Mouse (Mus musculus): ENCODE data around the gene Ctcfl. TPM values are rescaled to one million over a fixed set of nuclear protein-coding genes. Genes with fewer than 3 reads are reported as not detected.

Ctcfl gene
- polyA plus RNA-seq, 1 experiment from 2014 or later = 0.94 TPM

- Histone ChIP-seq H3K9ac (no peak overlapping the region), H3K27me3 (no peaks in the 10 kb centered on the region), H3K36me3 (no peaks in the 10 kb centered on the region), H3K9me3 (replicated peaks) (no peaks in the 10 kb centered on the region), H3K27ac (peak overlapping the region; percentile 89), H3K4me1 (replicated peaks) (peaks cover 69% of the 10 kb centered on the region), H3K4me3 (no peak overlapping the region), H3K4me2 (no peak overlapping the region)
- no peak; the same call in 1 of the 2 replicates for ATAC-seq (replicated peaks; ENCODE audit: insufficient number of reproducible peaks, insufficient read depth, low FRiP score, low read depth)
- 65% methylated on average over 11 of the region's 11 CpGs for WGBS
Observed at GRCm38 (mm10) chr2:173056882-173057315, 62.4 kb downstream of the Ctcfl start.

GRCm38 (mm10) chr2:173056303-173056881, 62.9 kb downstream of the Ctcfl start:
- Histone ChIP-seq H3K4me3 (no peak overlapping the region), H3K9me3 (replicated peaks) (no peaks in the 10 kb centered on the region), H3K4me1 (replicated peaks) (peaks cover 65% of the 10 kb centered on the region), H3K4me2 (no peak overlapping the region), H3K27ac (no peak overlapping the region), H3K9ac (no peak overlapping the region), H3K36me3 (no peaks in the 10 kb centered on the region), H3K27me3 (no peaks in the 10 kb centered on the region)
- WGBS = 63% methylated on average over 10 of the region's 10 CpGs
- no peak for ATAC-seq (replicated peaks; ENCODE audit: insufficient number of reproducible peaks, insufficient read depth, low FRiP score, low read depth)

GRCm38 (mm10) chr2:173053846-173054245, 65.5 kb downstream of the Ctcfl start:
- H3K36me3 ChIP-seq = no peaks in the 10 kb centered on the region
- H3K27ac ChIP-seq = no peak overlapping the region
- no peak overlapping the region for H3K9ac ChIP-seq
- H3K9me3 ChIP-seq (replicated peaks) = no peaks in the 10 kb centered on the region
- WGBS = 65% methylated on average over 6 of the region's 6 CpGs
- no peak overlapping the region for H3K4me2 ChIP-seq
- no peak overlapping the region for H3K4me3 ChIP-seq
- H3K27me3 ChIP-seq = no peaks in the 10 kb centered on the region
- peaks cover 62% of the 10 kb centered on the region for H3K4me1 ChIP-seq (replicated peaks)
- no peak for ATAC-seq (replicated peaks; ENCODE audit: insufficient number of reproducible peaks, insufficient read depth, low FRiP score, low read depth)

- H3K27ac ChIP-seq = peak overlapping the region; percentile 44; the same call in 1 of the 2 replicates
- no peaks in the 10 kb centered on the region for H3K9me3 ChIP-seq (replicated peaks)
- no peak overlapping the region for H3K4me3 ChIP-seq
- no peak overlapping the region for H3K9ac ChIP-seq
- no peak overlapping the region for H3K4me2 ChIP-seq
- ATAC-seq (replicated peaks; ENCODE audit: insufficient number of reproducible peaks, insufficient read depth, low FRiP score, low read depth) = no peak
- H3K36me3 ChIP-seq = no peaks in the 10 kb centered on the region
- 70% methylated on average over 8 of the region's 8 CpGs for WGBS
- H3K27me3 ChIP-seq = no peaks in the 10 kb centered on the region
- H3K4me1 ChIP-seq (replicated peaks) = peaks cover 57% of the 10 kb centered on the region
Observed at GRCm38 (mm10) chr2:173052881-173053280, 66.4 kb downstream of the Ctcfl start.

- Histone ChIP-seq H3K36me3 (no peaks in the 10 kb centered on the region), H3K27ac (no peak overlapping the region), H3K9me3 (replicated peaks) (no peaks in the 10 kb centered on the region), H3K4me2 (no peak overlapping the region), H3K9ac (no peak overlapping the region), H3K4me1 (replicated peaks) (peaks cover 58% of the 10 kb centered on the region), H3K4me3 (no peak overlapping the region), H3K27me3 (no peaks in the 10 kb centered on the region)
- ATAC-seq (replicated peaks; ENCODE audit: insufficient number of reproducible peaks, insufficient read depth, low FRiP score, low read depth) = no peak
- WGBS = 47% methylated on average over 8 of the region's 8 CpGs
Observed at GRCm38 (mm10) chr2:173050604-173051382, 68.5 kb downstream of the Ctcfl start.

GRCm38 (mm10) chr2:173049817-173050216, 69.5 kb downstream of the Ctcfl start:
- H3K4me2 ChIP-seq = no peak overlapping the region
- 43% methylated on average over 6 of the region's 6 CpGs for WGBS
- H3K9ac ChIP-seq = no peak overlapping the region
- peaks cover 60% of the 10 kb centered on the region for H3K4me1 ChIP-seq (replicated peaks)
- no peak for ATAC-seq (replicated peaks; ENCODE audit: insufficient number of reproducible peaks, insufficient read depth, low FRiP score, low read depth)
- H3K36me3 ChIP-seq = no peaks in the 10 kb centered on the region
- no peaks in the 10 kb centered on the region for H3K27me3 ChIP-seq
- H3K9me3 ChIP-seq (replicated peaks) = no peaks in the 10 kb centered on the region
- H3K4me3 ChIP-seq = no peak overlapping the region
- H3K27ac ChIP-seq = 0 out of 2 replicates have a peak overlapping the region, but pooled peaks have one; percentile 8

GRCm38 (mm10) chr2:173049231-173049630, 70.1 kb downstream of the Ctcfl start:
- Histone ChIP-seq H3K9ac (no peak overlapping the region), H3K4me2 (no peak overlapping the region), H3K4me1 (replicated peaks) (peaks cover 66% of the 10 kb centered on the region), H3K36me3 (no peaks in the 10 kb centered on the region), H3K27me3 (no peaks in the 10 kb centered on the region), H3K4me3 (no peak overlapping the region), H3K27ac (peak overlapping the region; percentile 7; the same call in 1 of the 2 replicates), H3K9me3 (replicated peaks) (no peaks in the 10 kb centered on the region)
- WGBS = 58% methylated on average over 3 of the region's 3 CpGs
- ATAC-seq (replicated peaks; ENCODE audit: insufficient number of reproducible peaks, insufficient read depth, low FRiP score, low read depth) = no peak

- Histone ChIP-seq H3K4me1 (replicated peaks) (peaks cover 72% of the 10 kb centered on the region), H3K4me3 (no peak overlapping the region), H3K9me3 (replicated peaks) (no peaks in the 10 kb centered on the region), H3K4me2 (no peak overlapping the region), H3K9ac (no peak overlapping the region), H3K27me3 (no peaks in the 10 kb centered on the region), H3K36me3 (no peaks in the 10 kb centered on the region), H3K27ac (0 out of 2 replicates have a peak overlapping the region, but pooled peaks have one; percentile 16)
- WGBS = 59% methylated on average over 17 of the region's 17 CpGs
- no peak for ATAC-seq (replicated peaks; ENCODE audit: insufficient number of reproducible peaks, insufficient read depth, low FRiP score, low read depth)
Observed at GRCm38 (mm10) chr2:173048041-173048745, 71.1 kb downstream of the Ctcfl start.

GRCm38 (mm10) chr2:173047471-173047870, 71.9 kb downstream of the Ctcfl start:
- Histone ChIP-seq H3K4me3 (no peak overlapping the region), H3K9ac (no peak overlapping the region), H3K9me3 (replicated peaks) (no peaks in the 10 kb centered on the region), H3K27me3 (no peaks in the 10 kb centered on the region), H3K36me3 (no peaks in the 10 kb centered on the region), H3K4me2 (no peak overlapping the region), H3K27ac (0 out of 2 replicates have a peak overlapping the region, but pooled peaks have one; percentile 16), H3K4me1 (replicated peaks) (peaks cover 72% of the 10 kb centered on the region)
- ATAC-seq (replicated peaks; ENCODE audit: insufficient number of reproducible peaks, insufficient read depth, low FRiP score, low read depth) = no peak
- 73% methylated on average over 5 of the region's 5 CpGs for WGBS

- Histone ChIP-seq H3K4me3 (no peak overlapping the region), H3K9me3 (replicated peaks) (no peaks in the 10 kb centered on the region), H3K27me3 (no peaks in the 10 kb centered on the region), H3K4me1 (replicated peaks) (peaks cover 73% of the 10 kb centered on the region), H3K9ac (peak overlapping the region; percentile 39; the same call in 1 of the 2 replicates), H3K27ac (peak overlapping the region; percentile 90), H3K4me2 (peak overlapping the region; percentile 46), H3K36me3 (no peaks in the 10 kb centered on the region)
- peak; percentile 28 for ATAC-seq (replicated peaks; ENCODE audit: insufficient number of reproducible peaks, insufficient read depth, low FRiP score, low read depth)
- 34% methylated on average over 15 of the region's 15 CpGs for WGBS
Observed at GRCm38 (mm10) chr2:173046582-173047297, 72.6 kb downstream of the Ctcfl start.
